Comparison of ENCODE assay signal across 7 mouse cellular contexts in genomic region chr1:136948127-136948422, GRCm38 (mm10). TPM values are rescaled to one million over a fixed set of nuclear protein-coding genes. Genes with fewer than 3 reads are reported as not detected.
DNase-seq lines count a peak whose midpoint lies in the region; ATAC-seq lines count a peak whose summit lies in the region.

No protein-coding gene starts in this region.

- peak overlapping the region; percentile 92 for H3K4me2 ChIP-seq in lung, embryonic 15.5 days
- peak overlapping the region; percentile 64 for H3K4me2 ChIP-seq in forebrain, embryonic 15.5 days (replicated peaks)
- peak overlapping the region; percentile 93 for H3K4me2 ChIP-seq in limb, embryonic 13.5 days (replicated peaks)
- peak overlapping the region; percentile 87 for H3K4me2 ChIP-seq in stomach, embryonic 14.5 days (replicated peaks; ENCODE audit: low read depth, low read length)

- no peaks in the 10 kb centered on the region for H3K36me3 ChIP-seq in lung, embryonic 15.5 days
- H3K36me3 ChIP-seq in forebrain, embryonic 15.5 days: no peaks in the 10 kb centered on the region
- H3K36me3 ChIP-seq in limb, embryonic 13.5 days: no peaks in the 10 kb centered on the region
- no peaks in the 10 kb centered on the region for H3K36me3 ChIP-seq in stomach, embryonic 14.5 days (ENCODE audit: control insufficient read depth, insufficient read depth, low read length)

- no peaks in the 10 kb centered on the region for H3K9me3 ChIP-seq in lung, embryonic 15.5 days
- H3K9me3 ChIP-seq in forebrain, embryonic 15.5 days: no peaks in the 10 kb centered on the region
- H3K9me3 ChIP-seq in limb, embryonic 13.5 days: no peaks in the 10 kb centered on the region
- H3K9me3 ChIP-seq in stomach, embryonic 14.5 days (ENCODE audit: control insufficient read depth, low read depth, low read length): no peaks in the 10 kb centered on the region

- WGBS in lung, embryonic 15.5 days: 2% methylated on average over 7 of the region's 7 CpGs
- WGBS in forebrain, embryonic 15.5 days: 2% methylated on average over 7 of the region's 7 CpGs
- WGBS in limb, embryonic 13.5 days: under 1% methylated on average over 7 of the region's 7 CpGs
- 5% methylated on average over 7 of the region's 7 CpGs for WGBS in stomach, embryonic 14.5 days

- ATAC-seq in lung, embryonic 15.5 days (ENCODE audit: borderline replicate concordance, extremely low read depth, low FRiP score, low TSS enrichment): no peak
- no peak for ATAC-seq in forebrain, embryonic 15.5 days (replicated peaks)
- no peak for ATAC-seq in limb, embryonic 13.5 days (ENCODE audit: low FRiP score, low read depth)
- ATAC-seq in stomach, embryonic 14.5 days (ENCODE audit: insufficient number of reproducible peaks, insufficient read depth, low FRiP score, low read depth): no peak

- peak overlapping the region; percentile 53 for H3K9ac ChIP-seq in lung, embryonic 15.5 days
- no peak overlapping the region for H3K9ac ChIP-seq in forebrain, embryonic 15.5 days (replicated peaks)
- H3K9ac ChIP-seq in limb, embryonic 13.5 days: peak overlapping the region; percentile 59; the same call in 1 of the 2 replicates
- 0 out of 2 replicates have a peak overlapping the region, but pooled peaks have one; percentile 4 for H3K9ac ChIP-seq in stomach, embryonic 14.5 days (replicated peaks; ENCODE audit: low read depth, low read length)

- no peak for DNase-seq in lung, postnatal 36 days
- no peak for DNase-seq in layer of hippocampus, adult 9-10 months (ENCODE audit: low spot score)
- no peak for DNase-seq in Muller cell, postnatal 12 days (ENCODE audit: inconsistent ontology term)

- no peak overlapping the region for H3K27ac ChIP-seq in lung, embryonic 15.5 days
- H3K27ac ChIP-seq in forebrain, embryonic 15.5 days (replicated peaks): no peak overlapping the region
- H3K27ac ChIP-seq in limb, embryonic 13.5 days: no peak overlapping the region
- H3K27ac ChIP-seq in stomach, embryonic 14.5 days (ENCODE audit: low read length): no peak overlapping the region; the same call in 1 of the 2 replicates

- peaks cover 34% of the 10 kb centered on the region for H3K4me1 ChIP-seq in lung, embryonic 15.5 days
- peaks cover 37% of the 10 kb centered on the region for H3K4me1 ChIP-seq in forebrain, embryonic 15.5 days
- H3K4me1 ChIP-seq in limb, embryonic 13.5 days: peaks cover 43% of the 10 kb centered on the region
- peaks cover 11% of the 10 kb centered on the region for H3K4me1 ChIP-seq in stomach, embryonic 14.5 days (ENCODE audit: control insufficient read depth, insufficient read depth, low read length)

- peak overlapping the region; percentile 49 for H3K4me3 ChIP-seq in lung, embryonic 15.5 days
- peak overlapping the region; percentile 39 for H3K4me3 ChIP-seq in forebrain, embryonic 15.5 days
- peak overlapping the region; percentile 54 for H3K4me3 ChIP-seq in limb, embryonic 13.5 days
- peak overlapping the region; percentile 39 for H3K4me3 ChIP-seq in stomach, embryonic 14.5 days (ENCODE audit: low read depth, low read length)

- H3K27me3 ChIP-seq in lung, embryonic 15.5 days: peaks cover 95% of the 10 kb centered on the region
- peaks cover 92% of the 10 kb centered on the region for H3K27me3 ChIP-seq in forebrain, embryonic 15.5 days
- peaks cover 97% of the 10 kb centered on the region for H3K27me3 ChIP-seq in limb, embryonic 13.5 days
- peaks cover 47% of the 10 kb centered on the region for H3K27me3 ChIP-seq in stomach, embryonic 14.5 days (ENCODE audit: control insufficient read depth, insufficient read depth, low read length)

RNA-seq across cellular contexts. Expression of gene Nr5a2, which starts 12.2 kb away (rescaled TPM):
- polyA plus RNA-seq in lung, embryonic 15.5 days (2015; fragmentation: Nextera tagmentation; extraction: Ambion mirVana): 2.0 and 2.4 TPM in 2 replicates
- polyA plus RNA-seq in forebrain, embryonic 15.5 days (2015; fragmentation: Nextera tagmentation; extraction: Ambion mirVana): 0.17 and 0.42 TPM in 2 replicates
- 0.31 and 1.2 TPM in 2 replicates for polyA plus RNA-seq in limb, embryonic 13.5 days (2015; fragmentation: Nextera tagmentation; extraction: Ambion mirVana)
- 1.4 and 3.5 TPM in 2 replicates for polyA plus RNA-seq in stomach, embryonic 14.5 days (2014; fragmentation: Nextera tagmentation; extraction: Ambion mirVana)
